Mouse (Mus musculus) left cerebral cortex, postnatal 10 days (tissue): Measurements from ENCODE around the gene Aatk. TPM values are rescaled to one million over a fixed set of nuclear protein-coding genes. Genes with fewer than 3 reads are reported as not detected.

Source experiments
- DNase-seq, 2 experiments: peaks; one replicate each; pipeline ENCODE4 v3.0.0; 2021 to 2022; ENCODE audit warnings: low spot score in 2 of 2, mixed read lengths in 1 of 2; ENCODE audit errors: extremely low spot score in 1 of 2
- intact Hi-C: fragments of 180-260 bp; cut with DNase I; formaldehyde crosslinking; loops from one replicate; pipeline ENCODE4 v1.15.1; 2025
- total RNA-seq, 2 experiments: library from RNA; stranded (reverse); gene quantifications; 2 replicates each; pipeline ENCODE4 v1.2.3; 2021

Gene Aatk
- total RNA-seq, 2 experiments from 2014 or later, result 136 to 153 TPM

- DNase-seq, result no peak
- intact Hi-C loops, result no loop called here
Measured at GRCm38 (mm10) chr11:120007496-120008080, 39.4 kb downstream of the Aatk start.

GRCm38 (mm10) chr11:120005434-120006317 lies 41.3 kb downstream of the Aatk start:
- peak in 1 of 2 experiments; percentile 28 for DNase-seq

GRCm38 (mm10) chr11:120002634-120003220 lies 44.2 kb downstream of the Aatk start:
- DNase-seq, result no peak

More at GRCm38 (mm10) chr11:120005434-120006317, 41.3 kb downstream of the Aatk start:
- intact Hi-C loops, result no loop called here

GRCm38 (mm10) chr11:120002041-120002440 lies 44.9 kb downstream of the Aatk start:
- intact Hi-C loops, result no loop called here
- DNase-seq, result peak in 1 of 2 experiments; percentile 72

More at GRCm38 (mm10) chr11:120002634-120003220, 44.2 kb downstream of the Aatk start:
- intact Hi-C loops, result no loop called here

- intact Hi-C loops, result no loop called here
- no peak for DNase-seq
Measured at GRCm38 (mm10) chr11:119997351-119997750, 49.6 kb downstream of the Aatk start.

- peak; percentile 88 to 95 for DNase-seq
- intact Hi-C loops, result loop anchor here (2.0 kb wide), 2 partner anchors 55 to 79 kb away; partner anchors contain the start of gene Chmp6
Measured at GRCm38 (mm10) chr11:119991338-119991678, 55.7 kb downstream of the Aatk start.

GRCm38 (mm10) chr11:119990658-119991337 lies 56.2 kb downstream of the Aatk start:
- intact Hi-C loops, result loop anchor here (2.0 kb wide), 2 partner anchors 54 to 78 kb away; partner anchors contain the start of gene Chmp6
- DNase-seq, result no peak

GRCm38 (mm10) chr11:119989115-119989564 lies 57.8 kb downstream of the Aatk start:
- intact Hi-C loops, result no loop called here
- DNase-seq, result peak; percentile 56 to 74

GRCm38 (mm10) chr11:119988391-119988790 lies 58.6 kb downstream of the Aatk start:
- intact Hi-C loops, result no loop called here
- no peak for DNase-seq

- DNase-seq, result no peak
- intact Hi-C loops, result no loop called here
Measured at GRCm38 (mm10) chr11:119987876-119988275, 59.1 kb downstream of the Aatk start.

- no peak for DNase-seq
- intact Hi-C loops, result no loop called here
Measured at GRCm38 (mm10) chr11:119986751-119987425, 60.1 kb downstream of the Aatk start.

- intact Hi-C loops, result no loop called here
- no peak for DNase-seq
Measured at GRCm38 (mm10) chr11:119983151-119983550, 63.8 kb downstream of the Aatk start.

- intact Hi-C loops, result no loop called here
- DNase-seq, result no peak
Measured at GRCm38 (mm10) chr11:119982236-119982635, 64.7 kb downstream of the Aatk start.

GRCm38 (mm10) chr11:119981769-119982168 lies 65.2 kb downstream of the Aatk start:
- intact Hi-C loops, result no loop called here
- DNase-seq, result no peak

- intact Hi-C loops, result no loop called here
- DNase-seq, result no peak
Measured at GRCm38 (mm10) chr11:119979596-119980385, 67.2 kb downstream of the Aatk start.

GRCm38 (mm10) chr11:119978701-119979100 lies 68.3 kb downstream of the Aatk start:
- intact Hi-C loops, result no loop called here
- no peak for DNase-seq

GRCm38 (mm10) chr11:119975739-119976501 lies 71.0 kb downstream of the Aatk start:
- intact Hi-C loops, result no loop called here
- no peak for DNase-seq
